Mouse (Mus musculus) heart, embryonic 16.5 days (tissue): ENCODE results near the gene Scn8a. TPM values are rescaled to one million over a fixed set of nuclear protein-coding genes. Genes with fewer than 3 reads are reported as not detected.

ENCODE experiments used
- ATAC-seq: fragments of 200-750 bp; cut with Nextera tagmentation; replicated peaks from 2 replicates; pipeline ENCODE4 v1.8.0; 2017; ENCODE audit warnings: moderate number of reproducible peaks; ENCODE audit not compliant: insufficient read depth, low FRiP score; ENCODE audit errors: extremely low read depth
- H3K27ac ChIP-seq: fragments of 300-500 bp; sonication (generic); 2 replicates; pipeline ENCODE4 v1.5.1; 2014; ENCODE audit warnings: mild to moderate bottlenecking, low read length, control low read depth, moderate library complexity
- H3K27me3 ChIP-seq: fragments of 300-500 bp; sonication (generic); 2 replicates; pipeline ENCODE4 v1.6.1; 2014; ENCODE audit warnings: low read length, mixed read lengths; ENCODE audit not compliant: control insufficient read depth, insufficient read depth
- H3K36me3 ChIP-seq: fragments of 300-500 bp; sonication (generic); 2 replicates; pipeline ENCODE4 v1.6.1; 2014; ENCODE audit not compliant: control insufficient read depth, insufficient read depth
- H3K4me1 ChIP-seq: fragments of 300-500 bp; sonication (generic); 2 replicates; pipeline ENCODE4 v1.6.1; 2014; ENCODE audit warnings: low read length, mixed read lengths; ENCODE audit not compliant: control insufficient read depth, insufficient read depth
- H3K4me2 ChIP-seq: fragments of 300-500 bp; sonication (generic); 2 replicates; pipeline ENCODE4 v1.6.1; 2014; ENCODE audit warnings: low read depth, mild to moderate bottlenecking, control low read depth, low read length
- H3K4me3 ChIP-seq: fragments of 300-500 bp; sonication (generic); 2 replicates; pipeline ENCODE4 v1.5.1; 2014; ENCODE audit warnings: mild to moderate bottlenecking, control low read depth, low read length
- H3K9ac ChIP-seq: fragments of 300-500 bp; sonication (generic); 2 replicates; pipeline ENCODE4 v1.6.1; 2014; ENCODE audit warnings: low read length, control low read depth
- H3K9me3 ChIP-seq: fragments of 300-500 bp; sonication (generic); replicated peaks from 2 replicates; pipeline ENCODE4 v1.6.1; 2016; ENCODE audit warnings: low read length; ENCODE audit not compliant: control insufficient read depth
- WGBS: fragments of 180-500 bp; shearing (Covaris S2); extraction: QIAGEN DNeasy Blood & Tissue Kit; methylation state at CpG from one replicate; pipeline ENCODE4 v1.1.7; 2014; 5-methylcytosine and 5-hydroxymethylcytosine counted together
- polyA plus RNA-seq: library from polyadenylated mRNA; unstranded; fragments of >200 nt; fragmentation: Nextera tagmentation; extraction: Ambion mirVana; gene quantifications from 2 replicates; pipeline ENCODE4 v1.2.1, GENCODE M21; 2015

Scn8a gene
- polyA plus RNA-seq, 1 experiment from 2014 or later = 0.71 TPM

- Histone ChIP-seq H3K9ac (no peak overlapping the region), H3K4me1 (no peaks in the 10 kb centered on the region), H3K27ac (no peak overlapping the region), H3K36me3 (no peaks in the 10 kb centered on the region), H3K4me2 (no peak overlapping the region), H3K4me3 (no peak overlapping the region), H3K9me3 (no peaks in the 10 kb centered on the region), H3K27me3 (peaks cover 11% of the 10 kb centered on the region)
- no peak for ATAC-seq
- WGBS = 92% methylated on average over 11 of the region's 11 CpGs
Measured at GRCm38 (mm10) chr15:100922210-100922609, 52.6 kb downstream of the Scn8a start.

- 15% methylated on average over 19 of the region's 19 CpGs for WGBS
- no peak; the same call in 1 of the 2 replicates for ATAC-seq
- Histone ChIP-seq H3K27me3 (peaks cover 11% of the 10 kb centered on the region), H3K4me1 (no peaks in the 10 kb centered on the region), H3K4me3 (0 out of 2 replicates have a peak overlapping the region, but pooled peaks have one; percentile 13), H3K36me3 (no peaks in the 10 kb centered on the region), H3K27ac (no peak overlapping the region), H3K4me2 (peak overlapping the region; percentile 31), H3K9ac (no peak overlapping the region), H3K9me3 (no peaks in the 10 kb centered on the region)
Measured at GRCm38 (mm10) chr15:100923476-100923875, 53.8 kb downstream of the Scn8a start.

- H3K4me3 ChIP-seq = no peak overlapping the region
- H3K9ac ChIP-seq = no peak overlapping the region
- H3K27ac ChIP-seq = no peak overlapping the region
- no peak overlapping the region for H3K4me2 ChIP-seq
- H3K9me3 ChIP-seq = no peaks in the 10 kb centered on the region
- H3K27me3 ChIP-seq = peaks cover 8% of the 10 kb centered on the region
- H3K4me1 ChIP-seq = no peaks in the 10 kb centered on the region
- no peaks in the 10 kb centered on the region for H3K36me3 ChIP-seq
- no peak for ATAC-seq
- WGBS = 78% methylated on average over 10 of the region's 10 CpGs
Measured at GRCm38 (mm10) chr15:100924941-100925340, 55.3 kb downstream of the Scn8a start.

DNA sequence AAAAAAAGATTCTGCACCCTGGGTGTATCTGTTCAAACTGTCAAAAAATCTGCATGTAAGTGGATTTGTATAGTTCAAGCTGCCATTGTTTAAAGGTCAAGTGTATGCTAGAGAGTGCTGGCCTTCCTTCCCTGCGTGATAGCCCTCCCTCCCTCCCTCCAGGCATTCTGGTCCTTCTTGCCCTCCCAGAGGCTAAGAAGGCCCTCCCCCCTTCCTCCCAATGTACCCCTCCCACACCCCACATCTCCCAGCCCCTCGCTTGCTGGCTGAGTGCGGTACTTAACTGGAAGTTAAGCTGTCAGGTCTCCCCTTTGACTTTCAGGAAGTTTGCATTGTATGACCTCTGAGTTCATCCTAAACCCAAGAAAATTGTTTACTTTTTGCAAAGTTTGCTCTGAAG is 60.8 kb downstream of the Scn8a start:
- no peak for ATAC-seq
- H3K9me3 ChIP-seq = no peaks in the 10 kb centered on the region
- no peak overlapping the region for H3K9ac ChIP-seq
- H3K27ac ChIP-seq = no peak overlapping the region
- H3K4me1 ChIP-seq = no peaks in the 10 kb centered on the region
- H3K4me2 ChIP-seq = no peak overlapping the region
- no peaks in the 10 kb centered on the region for H3K36me3 ChIP-seq
- no peak overlapping the region for H3K4me3 ChIP-seq
- 40% methylated on average over 3 of the region's 3 CpGs for WGBS
- no peaks in the 10 kb centered on the region for H3K27me3 ChIP-seq

GRCm38 (mm10) chr15:100936176-100936575 is 66.5 kb downstream of the Scn8a start:
- Histone ChIP-seq H3K9ac (no peak overlapping the region), H3K27me3 (no peaks in the 10 kb centered on the region), H3K9me3 (0 out of 2 replicates have a peak, but pooled peaks cover 3% of the 10 kb centered on the region), H3K4me2 (peak overlapping the region; percentile 26; the same call in 1 of the 2 replicates), H3K4me3 (no peak overlapping the region), H3K4me1 (no peaks in the 10 kb centered on the region), H3K27ac (no peak overlapping the region), H3K36me3 (no peaks in the 10 kb centered on the region)
- no peak for ATAC-seq
- WGBS = 59% methylated on average over 24 of the region's 24 CpGs

GRCm38 (mm10) chr15:100948383-100948782 is 78.7 kb downstream of the Scn8a start:
- Histone ChIP-seq H3K36me3 (no peaks in the 10 kb centered on the region), H3K9me3 (peaks cover 3% of the 10 kb centered on the region; the same call in 1 of the 2 replicates), H3K4me3 (no peak overlapping the region), H3K4me2 (no peak overlapping the region), H3K9ac (no peak overlapping the region), H3K27ac (no peak overlapping the region), H3K4me1 (no peaks in the 10 kb centered on the region), H3K27me3 (no peaks in the 10 kb centered on the region; the same call in 1 of the 2 replicates)
- WGBS = 79% methylated on average over 13 of the region's 13 CpGs
- no peak for ATAC-seq

GRCm38 (mm10) chr15:100949169-100949568 is 79.5 kb downstream of the Scn8a start:
- Histone ChIP-seq H3K9me3 (peaks cover 3% of the 10 kb centered on the region; the same call in 1 of the 2 replicates), H3K4me2 (no peak overlapping the region), H3K27ac (no peak overlapping the region), H3K4me3 (no peak overlapping the region), H3K9ac (no peak overlapping the region), H3K27me3 (no peaks in the 10 kb centered on the region), H3K4me1 (no peaks in the 10 kb centered on the region), H3K36me3 (no peaks in the 10 kb centered on the region)
- 74% methylated on average over 4 of the region's 4 CpGs for WGBS
- ATAC-seq = no peak

DNA sequence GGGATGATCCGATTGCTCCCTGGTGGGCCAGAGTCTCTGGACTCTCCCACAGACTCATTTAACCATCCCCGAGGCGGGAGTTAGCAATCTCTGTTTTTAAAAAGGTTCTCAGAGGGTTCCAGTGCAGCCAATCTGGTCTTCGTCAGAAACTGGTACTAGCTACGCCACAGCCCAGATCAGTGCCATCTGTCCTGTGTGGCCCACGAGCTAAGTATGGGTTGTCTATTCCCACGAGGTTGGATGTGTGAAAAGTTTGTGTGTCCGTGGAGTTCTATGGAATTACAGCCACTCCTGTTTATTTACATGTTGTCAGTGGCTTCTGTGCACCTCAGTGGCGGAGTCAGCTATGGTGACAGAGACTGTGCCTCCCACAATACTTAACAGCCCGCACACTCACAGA is 81.8 kb downstream of the Scn8a start:
- H3K4me1 ChIP-seq = no peaks in the 10 kb centered on the region
- peaks cover 2% of the 10 kb centered on the region; the same call in 1 of the 2 replicates for H3K27me3 ChIP-seq
- H3K36me3 ChIP-seq = no peaks in the 10 kb centered on the region
- H3K4me2 ChIP-seq = no peak overlapping the region
- H3K9ac ChIP-seq = no peak overlapping the region
- WGBS = 70% methylated on average over 10 of the region's 10 CpGs
- no peak for ATAC-seq
- H3K9me3 ChIP-seq = peaks cover 3% of the 10 kb centered on the region; the same call in 1 of the 2 replicates
- H3K4me3 ChIP-seq = no peak overlapping the region
- H3K27ac ChIP-seq = no peak overlapping the region

DNA sequence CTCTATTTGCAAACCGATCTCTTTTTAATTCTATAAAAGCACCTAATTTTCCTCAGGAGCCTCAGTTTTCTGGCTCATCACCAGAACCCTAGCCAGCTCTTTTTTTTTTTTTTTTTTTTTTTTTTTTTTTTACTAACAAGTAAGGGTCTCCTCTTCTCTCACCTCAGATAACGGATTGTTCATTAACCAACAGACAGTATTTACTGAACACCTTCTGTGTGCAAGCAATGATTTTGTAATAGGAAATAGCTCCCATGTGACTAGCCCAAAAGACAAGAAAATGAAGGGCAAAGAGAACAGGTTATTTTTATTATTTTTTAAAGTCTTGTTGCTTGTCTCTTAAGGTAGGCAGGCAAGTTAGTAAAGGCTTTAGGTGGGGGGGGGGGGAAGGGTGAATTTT is 82.6 kb downstream of the Scn8a start:
- no peak overlapping the region for H3K9ac ChIP-seq
- 73% methylated on average over 2 of the region's 2 CpGs for WGBS
- H3K4me3 ChIP-seq = no peak overlapping the region
- no peaks in the 10 kb centered on the region for H3K9me3 ChIP-seq
- no peaks in the 10 kb centered on the region for H3K36me3 ChIP-seq
- H3K4me2 ChIP-seq = no peak overlapping the region
- no peak for ATAC-seq
- H3K27me3 ChIP-seq = peaks cover 2% of the 10 kb centered on the region; the same call in 1 of the 2 replicates
- H3K27ac ChIP-seq = no peak overlapping the region
- H3K4me1 ChIP-seq = no peaks in the 10 kb centered on the region
